Mouse (Mus musculus) neural tube, embryonic 15.5 days (tissue): ENCODE measurements around the gene Clmn. TPM values are rescaled to one million over a fixed set of nuclear protein-coding genes. Genes with fewer than 3 reads are reported as not detected.

ENCODE experiments used
- ATAC-seq: fragments of 200-750 bp; cut with Nextera tagmentation; 2 replicates; pipeline ENCODE4 v1.8.0; 2017; ENCODE audit warnings: mild to moderate bottlenecking, moderate TSS enrichment, moderate library complexity; ENCODE audit not compliant: low FRiP score
- H3K27ac ChIP-seq: fragments of 300-500 bp; sonication (generic); replicated peaks from 2 replicates; pipeline ENCODE4 v1.5.1; 2015; ENCODE audit warnings: mild to moderate bottlenecking, inconsistent platforms
- H3K27me3 ChIP-seq: fragments of 300-500 bp; sonication (generic); replicated peaks from 2 replicates; pipeline ENCODE4 v1.6.1; 2015; ENCODE audit warnings: inconsistent platforms
- H3K36me3 ChIP-seq: fragments of 300-500 bp; sonication (generic); 2 replicates; pipeline ENCODE4 v1.6.1; 2015; ENCODE audit warnings: inconsistent platforms
- H3K4me1 ChIP-seq: fragments of 300-500 bp; sonication (generic); 2 replicates; pipeline ENCODE4 v1.6.1; 2015; ENCODE audit warnings: inconsistent platforms
- H3K4me2 ChIP-seq: fragments of 300-500 bp; sonication (generic); 2 replicates; pipeline ENCODE4 v1.6.1; 2015; ENCODE audit warnings: inconsistent platforms, mild to moderate bottlenecking, moderate library complexity
- H3K4me3 ChIP-seq: fragments of 300-500 bp; sonication (generic); replicated peaks from 2 replicates; pipeline ENCODE4 v1.5.1; 2015; ENCODE audit warnings: mild to moderate bottlenecking, inconsistent platforms
- H3K9ac ChIP-seq: fragments of 300-500 bp; sonication (generic); replicated peaks from 2 replicates; pipeline ENCODE4 v1.6.1; 2015; ENCODE audit warnings: mild to moderate bottlenecking, inconsistent platforms
- H3K9me3 ChIP-seq: fragments of 300-500 bp; sonication (generic); replicated peaks from 2 replicates; pipeline ENCODE4 v1.6.1; 2016; ENCODE audit warnings: inconsistent platforms
- WGBS: fragments of 180-500 bp; shearing (Covaris S2); methylation state at CpG from one replicate; pipeline ENCODE4 v1.1.7; 2015; ENCODE audit warnings: mixed read lengths; 5-methylcytosine and 5-hydroxymethylcytosine counted together
- polyA plus RNA-seq: library from polyadenylated mRNA; unstranded; fragments of >200 nt; fragmentation: Nextera tagmentation; extraction: Ambion mirVana; gene quantifications from 2 replicates; pipeline ENCODE4 v1.2.1, GENCODE M21; 2015

Clmn gene
- polyA plus RNA-seq, 1 experiment from 2014 or later = 1.3 TPM

- Histone ChIP-seq H3K36me3 (no peaks in the 10 kb centered on the region), H3K27ac (no peak overlapping the region), H3K4me2 (no peak overlapping the region), H3K27me3 (no peaks in the 10 kb centered on the region), H3K9me3 (no peaks in the 10 kb centered on the region), H3K4me1 (peaks cover 10% of the 10 kb centered on the region), H3K4me3 (no peak overlapping the region), H3K9ac (no peak overlapping the region)
- ATAC-seq = no peak
- WGBS = 71% methylated on average over 11 of the region's 11 CpGs
Observed at GRCm38 (mm10) chr12:104899161-104899560, 34.3 kb upstream of the Clmn start.

GRCm38 (mm10) chr12:104898718-104899117 lies 33.8 kb upstream of the Clmn start:
- 76% methylated on average over 9 of the region's 9 CpGs for WGBS
- ATAC-seq = no peak

GRCm38 (mm10) chr12:104897051-104897618 lies 32.3 kb upstream of the Clmn start:
- H3K9ac ChIP-seq = no peak overlapping the region
- WGBS = 64% methylated on average over 8 of the region's 8 CpGs

More at GRCm38 (mm10) chr12:104898718-104899117, 33.8 kb upstream of the Clmn start:
- Histone ChIP-seq H3K4me1 (peaks cover 10% of the 10 kb centered on the region), H3K9me3 (no peaks in the 10 kb centered on the region), H3K36me3 (no peaks in the 10 kb centered on the region), H3K4me3 (no peak overlapping the region), H3K27ac (no peak overlapping the region), H3K4me2 (no peak overlapping the region), H3K9ac (no peak overlapping the region), H3K27me3 (no peaks in the 10 kb centered on the region)

GRCm38 (mm10) chr12:104896640-104897039 lies 31.8 kb upstream of the Clmn start:
- 58% methylated on average over 16 of the region's 16 CpGs for WGBS
- H3K27ac ChIP-seq = no peak overlapping the region

More at GRCm38 (mm10) chr12:104897051-104897618, 32.3 kb upstream of the Clmn start:
- Histone ChIP-seq H3K4me2 (no peak overlapping the region), H3K4me1 (peaks cover 10% of the 10 kb centered on the region), H3K4me3 (no peak overlapping the region), H3K9me3 (no peaks in the 10 kb centered on the region), H3K36me3 (no peaks in the 10 kb centered on the region), H3K27ac (no peak overlapping the region), H3K27me3 (no peaks in the 10 kb centered on the region)
- ATAC-seq = no peak

GRCm38 (mm10) chr12:104892245-104892644 lies 27.4 kb upstream of the Clmn start:
- no peak overlapping the region for H3K4me3 ChIP-seq
- no peaks in the 10 kb centered on the region for H3K4me1 ChIP-seq
- no peaks in the 10 kb centered on the region for H3K27me3 ChIP-seq
- WGBS = 91% methylated on average over 3 of the region's 3 CpGs
- no peak overlapping the region for H3K9ac ChIP-seq
- no peak overlapping the region for H3K27ac ChIP-seq
- H3K4me2 ChIP-seq = no peak overlapping the region
- H3K9me3 ChIP-seq = no peaks in the 10 kb centered on the region
- no peak for ATAC-seq
- H3K36me3 ChIP-seq = no peaks in the 10 kb centered on the region

More at GRCm38 (mm10) chr12:104896640-104897039, 31.8 kb upstream of the Clmn start:
- H3K9me3 ChIP-seq = no peaks in the 10 kb centered on the region
- H3K36me3 ChIP-seq = no peaks in the 10 kb centered on the region
- no peak overlapping the region for H3K4me2 ChIP-seq
- H3K27me3 ChIP-seq = no peaks in the 10 kb centered on the region
- peaks cover 9% of the 10 kb centered on the region for H3K4me1 ChIP-seq
- no peak overlapping the region for H3K4me3 ChIP-seq
- H3K9ac ChIP-seq = no peak overlapping the region
- ATAC-seq = no peak

- Histone ChIP-seq H3K9me3 (no peaks in the 10 kb centered on the region), H3K27ac (no peak overlapping the region), H3K4me3 (no peak overlapping the region), H3K36me3 (no peaks in the 10 kb centered on the region), H3K27me3 (no peaks in the 10 kb centered on the region), H3K4me1 (no peaks in the 10 kb centered on the region), H3K4me2 (no peak overlapping the region), H3K9ac (no peak overlapping the region)
- ATAC-seq = no peak
- WGBS = 89% methylated on average over 8 of the region's 8 CpGs
Observed at GRCm38 (mm10) chr12:104890066-104890465, 25.2 kb upstream of the Clmn start.

GRCm38 (mm10) chr12:104886104-104886503 lies 21.2 kb upstream of the Clmn start:
- Histone ChIP-seq H3K36me3 (no peaks in the 10 kb centered on the region), H3K9ac (no peak overlapping the region), H3K4me2 (no peak overlapping the region), H3K4me1 (no peaks in the 10 kb centered on the region), H3K4me3 (no peak overlapping the region), H3K9me3 (no peaks in the 10 kb centered on the region), H3K27ac (no peak overlapping the region), H3K27me3 (no peaks in the 10 kb centered on the region)
- no peak for ATAC-seq
- 77% methylated on average over 7 of the region's 7 CpGs for WGBS

- H3K9ac ChIP-seq = no peak overlapping the region
- no peak for ATAC-seq
- H3K27me3 ChIP-seq = no peaks in the 10 kb centered on the region
- H3K4me2 ChIP-seq = no peak overlapping the region
- H3K36me3 ChIP-seq = no peaks in the 10 kb centered on the region
- WGBS = 62% methylated on average over 5 of the region's 5 CpGs
- no peaks in the 10 kb centered on the region for H3K4me1 ChIP-seq
- H3K9me3 ChIP-seq = no peaks in the 10 kb centered on the region
- no peak overlapping the region for H3K27ac ChIP-seq
- no peak overlapping the region for H3K4me3 ChIP-seq
Observed at GRCm38 (mm10) chr12:104882533-104882932, 17.7 kb upstream of the Clmn start.

- H3K4me1 ChIP-seq = no peaks in the 10 kb centered on the region
- no peaks in the 10 kb centered on the region for H3K9me3 ChIP-seq
- no peak overlapping the region for H3K9ac ChIP-seq
- no peaks in the 10 kb centered on the region for H3K27me3 ChIP-seq
- no peak overlapping the region for H3K27ac ChIP-seq
- no peak for ATAC-seq
- no peaks in the 10 kb centered on the region for H3K36me3 ChIP-seq
- no peak overlapping the region for H3K4me2 ChIP-seq
- 70% methylated on average over 2 of the region's 2 CpGs for WGBS
- H3K4me3 ChIP-seq = no peak overlapping the region
Observed at GRCm38 (mm10) chr12:104882061-104882460, 17.2 kb upstream of the Clmn start.

- H3K9ac ChIP-seq = no peak overlapping the region
- no peak overlapping the region for H3K4me2 ChIP-seq
- WGBS = 87% methylated on average over 4 of the region's 4 CpGs
- no peaks in the 10 kb centered on the region for H3K9me3 ChIP-seq
- no peaks in the 10 kb centered on the region for H3K4me1 ChIP-seq
- H3K36me3 ChIP-seq = no peaks in the 10 kb centered on the region
- H3K27ac ChIP-seq = no peak overlapping the region
- no peak for ATAC-seq
- H3K4me3 ChIP-seq = no peak overlapping the region
- no peaks in the 10 kb centered on the region for H3K27me3 ChIP-seq
Observed at GRCm38 (mm10) chr12:104881518-104882060, 16.7 kb upstream of the Clmn start.

- H3K4me2 ChIP-seq = no peak overlapping the region
- no peak overlapping the region for H3K27ac ChIP-seq
- WGBS = 64% methylated on average over 12 of the region's 12 CpGs
- H3K9ac ChIP-seq = no peak overlapping the region
- H3K27me3 ChIP-seq = no peaks in the 10 kb centered on the region
- H3K36me3 ChIP-seq = no peaks in the 10 kb centered on the region
- H3K4me3 ChIP-seq = no peak overlapping the region
- H3K4me1 ChIP-seq = no peaks in the 10 kb centered on the region
- H3K9me3 ChIP-seq = no peaks in the 10 kb centered on the region
- ATAC-seq = no peak
Observed at GRCm38 (mm10) chr12:104880367-104880766, 15.5 kb upstream of the Clmn start.

- Histone ChIP-seq H3K27me3 (no peaks in the 10 kb centered on the region), H3K9ac (no peak overlapping the region), H3K9me3 (no peaks in the 10 kb centered on the region), H3K4me2 (no peak overlapping the region), H3K27ac (no peak overlapping the region), H3K36me3 (no peaks in the 10 kb centered on the region), H3K4me3 (no peak overlapping the region), H3K4me1 (no peaks in the 10 kb centered on the region)
- no peak for ATAC-seq
- WGBS = 33% methylated on average over 10 of the region's 10 CpGs
Observed at GRCm38 (mm10) chr12:104879577-104879989, 14.7 kb upstream of the Clmn start.
